Mouse (Mus musculus) 416B (cell line): ENCODE results near the gene Usp37.
"Not testable (repeated sequence)": the region's sequence is repeated elsewhere in the genome, so short reads cannot be mapped to it uniquely, and the experiment has no call there.

Source experiments
- DNase-seq: peaks from one replicate; pipeline ENCODE4 v3.0.0; 2011; ENCODE audit warnings: low read depth

Usp37 gene

GRCm38 (mm10) chr1:74544184-74544583 lies at the start of gene Usp37:
TSS of gene Usp37 (minus strand) at chr1:74544284.
- DNase-seq, result no peak

- DNase-seq, result peak; percentile 99
These were observed 43.8 kb upstream of the Usp37 start, which contains the start of the genes Zfp142 and Bcs1l for GRCm38 (mm10) chr1:74587773-74588445. TSS of gene Zfp142 (minus strand) at chr1:74588246. TSS of gene Bcs1l (plus strand) at chr1:74588289.

DNA sequence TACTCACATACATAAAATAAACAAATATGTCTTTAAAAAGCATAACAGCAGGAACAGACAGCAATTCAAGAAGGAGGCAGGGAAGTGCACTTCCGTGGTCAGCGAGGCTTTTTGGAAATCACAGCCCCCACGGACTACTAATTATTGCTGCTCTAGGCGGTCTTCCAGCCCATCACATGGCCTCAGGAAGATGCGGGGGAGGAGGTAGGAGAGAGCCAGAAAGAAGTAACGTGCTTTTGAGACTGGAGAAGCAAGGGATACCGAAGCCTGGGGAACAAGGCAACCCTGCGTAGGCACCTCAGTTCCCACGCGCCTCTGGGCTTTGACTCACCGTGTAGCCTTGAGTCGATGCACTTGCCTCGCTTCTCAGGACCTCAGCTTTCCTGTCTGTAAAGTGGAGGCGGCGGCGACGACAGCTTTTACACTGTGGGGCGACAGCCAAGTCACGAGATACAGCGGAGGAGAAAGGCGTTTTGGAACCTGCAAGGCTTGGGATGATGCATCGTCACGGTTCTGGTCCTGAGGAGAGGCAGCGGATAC lies 43.2 kb upstream of the Usp37 start:
- DNase-seq, result no peak

DNA sequence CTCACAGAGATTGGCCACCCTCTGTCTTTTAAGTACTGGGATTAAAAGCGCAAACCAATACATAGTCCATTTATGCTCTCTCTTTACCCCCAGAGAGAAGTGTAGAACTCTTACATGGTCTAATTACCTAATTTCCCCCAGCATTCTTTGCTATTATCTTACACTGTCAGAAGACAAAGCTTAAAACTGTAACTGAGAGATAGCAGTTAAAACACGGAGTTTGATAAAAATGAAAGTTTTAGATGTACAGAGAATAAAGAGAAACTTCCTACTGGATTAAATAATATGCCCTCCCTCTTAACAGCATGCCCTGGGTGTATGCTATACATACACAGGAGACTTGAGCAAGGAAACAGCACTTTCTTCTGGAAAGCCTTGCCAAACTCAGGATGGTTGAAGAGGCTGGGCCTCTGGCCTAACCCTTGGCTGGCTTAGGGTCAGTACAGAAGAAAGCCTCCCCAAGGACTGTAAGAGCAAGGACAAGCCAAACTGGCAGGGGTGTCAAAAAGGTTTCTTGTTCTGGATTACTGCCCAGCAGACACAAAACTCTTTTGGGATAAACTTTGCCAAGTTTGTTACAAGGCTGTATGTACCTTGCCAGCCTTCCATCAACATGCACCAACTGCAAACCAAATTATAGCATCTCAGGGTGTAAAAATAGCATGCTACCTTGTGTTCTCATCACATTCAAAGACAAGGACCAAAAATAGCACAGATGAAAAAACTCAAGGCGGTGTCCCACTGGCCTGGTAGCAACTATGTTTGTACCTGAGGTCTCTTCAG lies 40.7 kb upstream of the Usp37 start:
- no peak for DNase-seq

DNA sequence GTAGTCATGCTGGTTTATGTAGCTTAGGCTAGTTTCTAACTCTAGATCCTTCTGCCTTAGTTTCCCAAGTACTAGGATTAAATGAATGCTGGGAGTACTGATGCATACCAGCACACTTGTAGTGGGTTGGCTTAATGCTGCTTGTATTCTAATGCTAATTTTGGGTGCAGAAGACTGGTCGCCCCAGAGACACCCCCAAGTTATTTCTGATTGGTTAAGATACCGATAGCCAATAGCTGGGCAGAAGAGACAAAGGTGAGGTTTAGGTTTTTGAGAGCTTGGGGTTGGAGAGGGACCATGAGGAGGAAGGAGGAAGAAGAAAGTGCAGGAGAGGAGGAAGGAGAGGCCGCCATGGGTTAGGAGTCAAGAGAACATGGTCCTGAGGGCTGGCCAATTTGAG lies 38.5 kb upstream of the Usp37 start:
- no peak for DNase-seq

GRCm38 (mm10) chr1:74569739-74570719 lies 25.9 kb upstream of the Usp37 start:
- no peak for DNase-seq

DNA sequence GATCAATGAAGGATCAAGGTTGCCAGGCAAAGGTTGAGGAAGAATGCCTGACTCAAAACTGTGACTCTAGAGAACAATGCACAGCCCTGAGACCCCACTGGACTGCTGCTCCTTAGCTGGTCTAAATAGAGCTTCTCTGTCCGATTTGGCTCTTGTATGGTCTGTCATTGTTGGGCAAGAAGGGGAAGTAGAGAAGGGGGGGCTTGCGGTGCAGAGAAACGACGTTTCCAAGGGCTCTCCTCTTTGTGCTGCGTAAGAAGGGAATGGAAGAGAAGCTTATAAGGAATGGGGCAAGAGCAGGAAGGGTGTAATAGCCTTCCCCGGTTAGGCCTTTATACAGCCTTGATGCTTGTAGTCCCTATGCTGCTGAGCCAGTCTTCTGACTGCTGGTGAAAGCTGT lies 21.8 kb upstream of the Usp37 start:
- peak; percentile 28 for DNase-seq

- DNase-seq, result no peak
These were observed 15.0 kb upstream of the Usp37 start for GRCm38 (mm10) chr1:74559061-74559460.

- DNase-seq, result no peak
These were observed 1.6 kb downstream of the Usp37 start, which contains the start of gene Plcd4 for GRCm38 (mm10) chr1:74542451-74542961. TSS of gene Plcd4 (plus strand) at chr1:74542888.

- DNase-seq, result no peak
These were observed 5.4 kb downstream of the Usp37 start for GRCm38 (mm10) chr1:74538650-74539049.

GRCm38 (mm10) chr1:74528589-74528988 lies 15.5 kb downstream of the Usp37 start:
- DNase-seq, result no peak

DNA sequence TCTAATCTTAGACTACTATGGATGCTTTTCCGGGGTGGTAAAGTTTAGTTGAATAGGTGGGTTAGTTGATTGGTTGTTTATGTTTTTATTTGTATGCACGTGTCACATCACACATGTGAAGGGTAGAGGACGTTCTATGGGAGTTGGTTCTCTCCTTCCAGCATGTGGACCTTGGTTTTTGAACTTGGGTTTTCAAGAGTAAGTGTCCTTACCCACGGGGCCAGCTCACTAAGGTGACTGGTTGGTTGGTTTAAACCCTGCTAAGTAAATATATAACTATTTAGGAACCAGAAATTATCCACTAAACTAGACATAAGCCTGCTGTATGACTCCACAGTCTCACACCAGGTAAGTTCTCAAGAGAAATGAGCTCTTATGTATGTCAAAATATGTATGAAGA lies 19.3 kb downstream of the Usp37 start:
- no peak for DNase-seq

DNA sequence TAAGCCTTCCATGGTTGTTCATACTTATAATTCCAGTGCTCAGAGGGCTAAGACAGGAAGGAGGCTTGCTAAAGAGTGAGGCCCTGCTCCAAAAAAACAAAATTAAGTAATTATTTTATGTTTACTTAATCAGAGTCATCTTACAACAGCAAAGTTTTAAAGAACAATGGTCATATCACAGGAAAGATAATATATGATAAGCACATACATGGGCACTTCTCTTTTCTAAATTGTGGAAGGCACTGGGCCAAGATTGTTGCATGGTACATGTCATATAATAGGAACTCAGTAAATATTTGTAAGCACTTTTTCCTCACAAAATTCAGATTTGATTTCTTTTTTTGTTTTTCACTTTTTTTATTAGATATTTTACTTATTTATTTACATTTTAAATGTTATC lies 24.2 kb downstream of the Usp37 start:
- DNase-seq, result no peak

GRCm38 (mm10) chr1:74512999-74513398 lies 31.1 kb downstream of the Usp37 start:
- DNase-seq, result not testable (repeated sequence)

GRCm38 (mm10) chr1:74511306-74511705 lies 32.8 kb downstream of the Usp37 start:
- no peak for DNase-seq

- peak; percentile 47 for DNase-seq
These were observed 36.3 kb downstream of the Usp37 start for GRCm38 (mm10) chr1:74507780-74508179.

DNA sequence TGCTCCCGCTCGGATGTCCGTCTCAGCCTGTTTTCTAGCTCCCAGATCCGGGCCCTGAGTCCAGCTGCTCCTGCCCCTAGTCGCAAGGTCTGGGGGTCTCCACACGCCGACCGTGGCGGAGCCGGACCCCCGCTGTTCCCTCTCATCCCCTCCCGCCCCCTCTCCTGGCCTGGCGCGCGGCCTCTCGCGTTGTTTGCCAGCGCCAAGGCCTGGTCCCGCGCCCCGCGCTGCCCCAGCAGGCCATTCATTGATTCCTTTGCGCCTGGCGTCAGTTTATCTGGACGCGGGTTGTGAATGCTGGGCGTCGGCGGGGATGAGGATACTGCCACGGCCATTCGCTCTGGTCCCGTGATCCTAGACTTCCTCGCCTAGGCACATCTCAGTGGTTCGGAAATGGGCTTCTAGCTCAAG lies 37.6 kb downstream of the Usp37 start:
- DNase-seq, result peak; percentile 72

DNA sequence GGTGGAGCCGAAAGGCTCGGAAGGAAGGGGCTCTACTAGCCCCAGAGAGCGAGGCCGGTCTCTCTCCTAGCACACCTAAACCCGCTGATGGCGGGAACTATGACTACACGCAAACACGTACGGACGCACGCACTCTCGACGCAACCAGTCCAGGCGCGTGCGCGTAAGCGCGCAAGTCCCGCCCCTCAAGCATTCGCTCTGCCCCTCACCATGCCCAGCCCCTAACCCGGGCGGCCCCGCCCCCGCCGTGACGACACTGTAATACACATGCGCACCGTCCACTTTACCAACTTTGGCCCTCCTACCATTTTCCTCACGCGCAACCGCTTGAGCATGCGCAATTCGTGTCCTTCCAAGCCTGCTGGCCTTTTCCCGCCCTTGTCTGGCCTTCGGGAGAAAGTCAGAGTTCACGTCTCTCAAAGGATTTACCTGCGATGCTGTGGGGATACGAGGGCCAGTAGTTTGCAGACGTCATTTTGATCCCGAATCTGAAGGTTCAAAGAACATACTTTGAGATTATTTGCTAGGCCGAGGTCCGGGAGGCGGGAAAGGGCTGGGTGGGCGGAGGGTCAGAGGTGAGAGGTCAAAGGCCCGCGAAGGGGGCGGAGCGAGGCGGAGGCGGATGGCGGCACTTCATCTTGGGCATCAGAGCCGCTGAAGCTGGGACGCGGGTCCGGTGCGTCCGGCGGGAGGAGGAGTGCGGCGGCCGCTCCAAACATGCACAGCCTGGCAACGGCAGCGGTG lies 38.2 kb downstream of the Usp37 start, which contains the start of gene Cnot9:
Gene Cnot9 (plus strand): TSS at position 338 of the 744 bp plus-strand sequence.
- peak; percentile 99 for DNase-seq

- DNase-seq, result no peak
These were observed 38.7 kb downstream of the Usp37 start for GRCm38 (mm10) chr1:74505393-74505720.

GRCm38 (mm10) chr1:74501106-74501505 lies 43.0 kb downstream of the Usp37 start:
- peak; percentile 21 for DNase-seq

DNA sequence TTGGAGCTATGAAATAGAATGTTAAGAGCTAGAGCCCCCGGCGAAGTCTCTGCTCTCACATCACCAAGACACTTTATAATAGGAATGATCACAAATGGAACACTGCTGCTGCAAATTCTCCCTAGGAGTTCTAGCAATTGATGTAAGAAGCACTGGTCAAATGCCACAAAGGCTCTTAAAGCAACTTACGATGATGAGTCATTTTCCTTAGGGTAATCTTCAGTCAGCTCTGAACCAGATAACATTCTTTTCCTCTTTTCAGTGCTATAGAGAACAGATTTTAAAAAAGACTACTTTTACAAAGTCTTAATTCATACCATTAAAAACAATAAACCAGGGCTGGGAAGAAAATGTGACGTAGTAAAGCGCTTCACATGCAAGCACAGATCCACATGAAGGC lies 58.3 kb downstream of the Usp37 start:
- peak; percentile 51 for DNase-seq
